Mouse (Mus musculus) MEL (cell line): ENCODE results near the gene Uox.

Experiments
- BHLHE40 ChIP-seq: IDR thresholded peaks from 2 replicates; pipeline ENCODE4 v1.6.1; 2012; ENCODE audit warnings: low read depth, mild to moderate bottlenecking, inconsistent platforms, low read length, improper control_type of control experiment, borderline replicate concordance
- MEF2A ChIP-seq: IDR thresholded peaks from 2 replicates; pipeline ENCODE4 v1.6.1; 2014; ENCODE audit warnings: low read depth, mild to moderate bottlenecking, inconsistent platforms, low read length, improper control_type of control experiment; ENCODE audit not compliant: poor library complexity, insufficient replicate concordance, severe bottlenecking; ENCODE audit errors: extremely low read depth
- UBTF ChIP-seq: IDR thresholded peaks from 2 replicates; pipeline ENCODE4 v1.6.1; 2012; ENCODE audit warnings: low read depth, mild to moderate bottlenecking, inconsistent platforms, low read length, improper control_type of control experiment, moderate library complexity, borderline replicate concordance; ENCODE audit not compliant: insufficient read depth
- ZC3H11A ChIP-seq: IDR thresholded peaks from 2 replicates; pipeline ENCODE4 v1.6.1; 2012; ENCODE audit warnings: low read depth, mild to moderate bottlenecking, inconsistent platforms, low read length, improper control_type of control experiment

DNA sequence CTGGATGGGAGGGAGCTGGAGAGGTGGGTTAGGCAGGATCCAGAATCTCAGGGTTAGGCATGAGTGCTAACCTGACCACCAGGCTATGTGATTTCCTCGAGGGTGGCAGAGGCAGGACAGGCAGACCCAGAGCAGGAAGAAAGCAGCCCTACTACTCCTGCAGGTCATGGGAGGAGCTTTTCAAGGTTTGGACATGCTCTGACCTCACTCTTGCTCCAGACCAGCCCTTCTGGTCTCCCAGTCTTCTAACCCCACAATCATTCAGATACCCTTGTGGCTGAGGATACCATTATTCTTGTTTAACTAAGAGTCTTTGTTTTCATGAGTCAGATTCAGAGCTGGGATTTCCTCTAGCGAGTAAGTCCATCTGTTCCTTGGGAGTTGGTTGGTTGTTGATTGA is 7.4 kb downstream of the Uox start:
- TF ChIP-seq ZC3H11A (no peak), MEF2A (no peak), BHLHE40 (no peak), UBTF (no peak)
